Mouse (Mus musculus): Measurements from ENCODE around the gene Ric3. TPM values are rescaled to one million over a fixed set of nuclear protein-coding genes. Genes with fewer than 3 reads are reported as not detected.

Ric3 gene
- polyA plus RNA-seq, 1 experiment from 2014 or later: 4.7 TPM

DNA sequence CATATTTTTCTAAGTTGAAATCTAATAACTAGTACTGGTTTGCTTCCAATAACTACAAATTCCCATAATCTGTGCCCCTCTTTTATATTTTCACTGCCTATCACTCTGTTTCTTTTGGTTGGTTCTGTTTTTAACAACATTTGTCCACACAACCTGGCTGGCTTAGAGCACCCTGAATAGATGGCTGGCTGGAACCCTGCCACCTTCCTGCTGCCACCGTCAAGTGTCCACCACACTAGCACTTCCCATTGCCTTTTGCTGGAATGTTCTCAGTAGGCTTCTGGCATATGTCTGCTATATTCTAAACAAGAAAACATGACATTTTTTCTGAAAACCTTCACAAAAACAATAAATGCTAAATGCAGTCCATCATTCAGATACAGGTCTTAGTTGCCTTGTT, 32.3 kb downstream of the Ric3 start:
- H3K4me2 ChIP-seq: no peak overlapping the region
- H3K36me3 ChIP-seq: no peaks in the 10 kb centered on the region
- H3K9ac ChIP-seq (replicated peaks): no peak overlapping the region
- H3K27me3 ChIP-seq: no peaks in the 10 kb centered on the region
- H3K4me3 ChIP-seq (replicated peaks): no peak overlapping the region
- no peak overlapping the region for H3K27ac ChIP-seq
- 92% methylated on average over 1 of the region's 1 CpGs for WGBS
- H3K4me1 ChIP-seq (replicated peaks): no peaks in the 10 kb centered on the region
- H3K9me3 ChIP-seq: no peaks in the 10 kb centered on the region
- ATAC-seq (ENCODE audit: insufficient number of reproducible peaks, insufficient read depth, low FRiP score, low TSS enrichment, low read depth): no peak

GRCm38 (mm10) chr7:109045876-109046275, 37.3 kb downstream of the Ric3 start:
- Histone ChIP-seq H3K4me3 (replicated peaks) (no peak overlapping the region), H3K9ac (replicated peaks) (no peak overlapping the region), H3K9me3 (no peaks in the 10 kb centered on the region), H3K36me3 (no peaks in the 10 kb centered on the region), H3K4me2 (no peak overlapping the region), H3K27ac (no peak overlapping the region), H3K4me1 (replicated peaks) (no peaks in the 10 kb centered on the region), H3K27me3 (no peaks in the 10 kb centered on the region)
- ATAC-seq (ENCODE audit: insufficient number of reproducible peaks, insufficient read depth, low FRiP score, low TSS enrichment, low read depth): no peak
- WGBS: 91% methylated on average over 2 of the region's 2 CpGs

DNA sequence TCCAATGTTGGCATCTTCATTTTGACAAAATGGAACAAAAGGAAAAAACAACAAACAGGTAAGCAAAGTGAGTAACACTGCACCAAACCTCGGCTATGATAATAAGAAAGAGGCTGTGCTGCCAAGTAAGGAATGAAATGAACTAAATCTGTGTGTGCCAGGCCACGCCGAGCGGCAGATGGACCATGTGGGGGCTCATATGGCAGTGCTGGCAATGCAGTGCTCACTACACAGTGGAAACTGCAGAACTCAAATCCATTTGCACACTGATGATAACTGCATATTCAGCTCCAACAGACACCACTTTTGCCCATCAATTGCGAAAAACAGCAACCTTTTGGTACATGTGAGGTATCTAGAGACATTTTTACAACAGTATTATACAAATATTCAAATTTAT, 43.7 kb downstream of the Ric3 start:
- Histone ChIP-seq H3K4me3 (replicated peaks) (no peak overlapping the region), H3K9me3 (no peaks in the 10 kb centered on the region), H3K36me3 (no peaks in the 10 kb centered on the region), H3K27me3 (no peaks in the 10 kb centered on the region), H3K4me2 (no peak overlapping the region), H3K9ac (replicated peaks) (no peak overlapping the region), H3K4me1 (replicated peaks) (no peaks in the 10 kb centered on the region), H3K27ac (no peak overlapping the region)
- no peak for ATAC-seq (ENCODE audit: insufficient number of reproducible peaks, insufficient read depth, low FRiP score, low TSS enrichment, low read depth)
- 90% methylated on average over 5 of the region's 5 CpGs for WGBS

DNA sequence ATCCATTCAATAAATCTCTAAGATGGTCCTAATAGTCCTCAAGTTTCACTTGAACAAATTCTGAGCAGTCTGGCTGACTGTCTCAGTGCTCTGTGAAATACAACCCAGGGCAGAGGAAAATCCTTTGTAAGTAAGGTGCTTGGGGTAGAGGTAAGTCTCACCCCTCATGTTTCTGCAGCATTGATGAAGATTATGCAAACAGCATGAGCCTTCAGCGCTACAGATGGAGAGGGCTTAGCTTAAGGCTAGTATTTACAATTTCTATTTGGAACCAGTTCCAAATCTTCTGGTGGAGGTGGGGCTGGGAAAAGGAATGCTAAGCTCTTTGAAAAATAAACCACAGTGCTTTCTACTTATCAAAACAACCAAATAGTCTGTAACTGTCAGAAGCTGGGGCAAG, 44.1 kb downstream of the Ric3 start:
- no peaks in the 10 kb centered on the region for H3K4me1 ChIP-seq (replicated peaks)
- H3K36me3 ChIP-seq: no peaks in the 10 kb centered on the region
- WGBS: 59% methylated on average over 1 of the region's 1 CpGs
- H3K9ac ChIP-seq (replicated peaks): no peak overlapping the region
- no peaks in the 10 kb centered on the region for H3K9me3 ChIP-seq
- H3K27ac ChIP-seq: no peak overlapping the region
- no peak for ATAC-seq (ENCODE audit: insufficient number of reproducible peaks, insufficient read depth, low FRiP score, low TSS enrichment, low read depth)
- no peaks in the 10 kb centered on the region for H3K27me3 ChIP-seq
- no peak overlapping the region for H3K4me3 ChIP-seq (replicated peaks)
- no peak overlapping the region for H3K4me2 ChIP-seq

DNA sequence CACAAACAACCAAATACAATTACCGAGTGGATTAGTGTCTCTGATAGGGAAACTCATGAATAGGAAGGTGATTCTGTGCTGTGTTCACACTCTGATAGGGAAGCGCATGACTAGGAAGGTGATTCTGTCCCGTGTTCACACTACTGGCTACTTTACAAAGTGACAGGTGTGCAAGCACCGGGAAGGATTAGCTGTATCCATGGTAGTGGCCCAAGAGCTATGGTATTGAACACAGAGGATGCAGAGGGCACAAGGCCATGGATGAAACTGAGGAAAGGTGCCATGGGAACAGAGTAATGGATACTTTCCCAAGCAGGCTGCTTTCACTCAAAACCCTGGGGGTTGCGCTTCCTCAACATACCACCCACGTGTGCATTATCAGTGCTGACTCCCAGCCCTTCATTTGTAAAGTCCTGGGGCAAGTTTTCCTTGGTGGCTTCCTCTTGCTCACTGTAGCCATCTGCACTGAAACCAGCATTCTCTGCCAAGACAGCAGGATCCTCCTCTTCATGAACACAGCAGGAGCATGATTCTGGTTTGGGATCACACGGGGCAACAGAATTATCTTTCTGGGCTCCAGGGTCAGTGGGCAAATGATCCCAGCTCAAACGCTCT, 44.9 kb downstream of the Ric3 start:
- Histone ChIP-seq H3K27me3 (no peaks in the 10 kb centered on the region), H3K27ac (no peak overlapping the region), H3K4me2 (no peak overlapping the region), H3K4me3 (replicated peaks) (no peak overlapping the region), H3K4me1 (replicated peaks) (no peaks in the 10 kb centered on the region), H3K9me3 (no peaks in the 10 kb centered on the region), H3K9ac (replicated peaks) (no peak overlapping the region), H3K36me3 (no peaks in the 10 kb centered on the region)
- ATAC-seq (ENCODE audit: insufficient number of reproducible peaks, insufficient read depth, low FRiP score, low TSS enrichment, low read depth): no peak
- 86% methylated on average over 8 of the region's 8 CpGs for WGBS

GRCm38 (mm10) chr7:109032054-109032453, 51.1 kb downstream of the Ric3 start:
- Histone ChIP-seq H3K9me3 (no peaks in the 10 kb centered on the region), H3K36me3 (no peaks in the 10 kb centered on the region), H3K27me3 (no peaks in the 10 kb centered on the region), H3K9ac (replicated peaks) (no peak overlapping the region), H3K4me3 (replicated peaks) (no peak overlapping the region), H3K27ac (no peak overlapping the region), H3K4me2 (no peak overlapping the region), H3K4me1 (replicated peaks) (no peaks in the 10 kb centered on the region)
- 90% methylated on average over 2 of the region's 2 CpGs for WGBS
- no peak for ATAC-seq (ENCODE audit: insufficient number of reproducible peaks, insufficient read depth, low FRiP score, low TSS enrichment, low read depth)

DNA sequence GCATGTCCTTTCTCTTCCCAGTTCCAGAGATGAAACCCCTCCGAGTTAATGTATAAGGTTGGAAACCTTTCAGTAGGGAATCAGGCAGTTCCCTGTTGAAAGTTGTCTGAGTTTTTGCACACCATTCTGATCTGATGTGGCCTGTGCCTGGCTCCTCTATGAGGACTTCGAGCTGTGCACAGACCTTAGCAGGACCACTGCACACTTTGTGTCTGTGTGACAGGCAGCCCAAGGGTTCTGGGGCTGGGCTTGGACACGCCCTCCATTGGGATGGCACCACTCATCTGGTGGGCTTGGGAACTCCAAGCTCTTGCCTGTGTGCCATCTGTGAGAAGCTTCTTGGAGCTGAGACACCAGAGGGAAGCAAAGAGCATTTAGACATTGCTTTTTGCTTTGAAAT, 51.8 kb downstream of the Ric3 start:
- H3K27ac ChIP-seq: no peak overlapping the region
- 84% methylated on average over 3 of the region's 3 CpGs for WGBS
- no peak for ATAC-seq (ENCODE audit: insufficient number of reproducible peaks, insufficient read depth, low FRiP score, low TSS enrichment, low read depth)
- H3K4me2 ChIP-seq: no peak overlapping the region
- H3K27me3 ChIP-seq: no peaks in the 10 kb centered on the region; the same call in 1 of the 2 replicates
- no peaks in the 10 kb centered on the region for H3K4me1 ChIP-seq (replicated peaks)
- H3K9ac ChIP-seq (replicated peaks): no peak overlapping the region
- no peak overlapping the region for H3K4me3 ChIP-seq (replicated peaks)
- 0 out of 2 replicates have a peak, but pooled peaks cover 3% of the 10 kb centered on the region for H3K36me3 ChIP-seq
- H3K9me3 ChIP-seq: no peaks in the 10 kb centered on the region

DNA sequence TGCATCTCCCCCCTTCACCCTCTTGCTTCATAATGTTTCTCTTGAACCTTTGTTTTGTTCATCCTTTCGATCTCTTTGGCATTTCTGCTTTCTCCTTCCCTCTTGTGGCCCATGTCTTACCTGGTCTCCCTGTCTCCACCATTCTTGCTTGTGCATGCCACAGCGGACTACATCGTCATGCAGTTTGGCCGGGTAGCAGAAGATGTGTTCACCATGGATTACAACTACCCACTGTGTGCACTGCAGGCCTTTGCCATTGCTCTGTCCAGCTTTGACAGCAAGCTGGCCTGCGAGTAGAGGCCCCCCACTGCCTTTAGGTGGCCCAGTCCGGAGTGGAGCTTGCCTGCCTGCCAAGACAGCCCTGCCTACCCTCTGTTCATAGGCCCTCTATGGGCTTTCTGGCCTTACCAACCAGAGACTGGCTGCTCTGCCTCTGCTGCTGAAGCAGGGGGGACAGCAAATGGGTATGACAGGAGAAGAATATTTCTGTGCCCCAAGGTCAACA, 53.1 kb downstream of the Ric3 start:
- no peaks in the 10 kb centered on the region; the same call in 1 of the 2 replicates for H3K27me3 ChIP-seq
- 0 out of 2 replicates have a peak, but pooled peaks cover 5% of the 10 kb centered on the region for H3K36me3 ChIP-seq
- no peak overlapping the region for H3K9ac ChIP-seq (replicated peaks)
- no peaks in the 10 kb centered on the region for H3K4me1 ChIP-seq (replicated peaks)
- H3K4me3 ChIP-seq (replicated peaks): no peak overlapping the region
- no peak overlapping the region for H3K4me2 ChIP-seq
- H3K9me3 ChIP-seq: no peaks in the 10 kb centered on the region
- H3K27ac ChIP-seq: no peak overlapping the region
- WGBS: 87% methylated on average over 6 of the region's 6 CpGs
- ATAC-seq (ENCODE audit: insufficient number of reproducible peaks, insufficient read depth, low FRiP score, low TSS enrichment, low read depth): no peak

DNA sequence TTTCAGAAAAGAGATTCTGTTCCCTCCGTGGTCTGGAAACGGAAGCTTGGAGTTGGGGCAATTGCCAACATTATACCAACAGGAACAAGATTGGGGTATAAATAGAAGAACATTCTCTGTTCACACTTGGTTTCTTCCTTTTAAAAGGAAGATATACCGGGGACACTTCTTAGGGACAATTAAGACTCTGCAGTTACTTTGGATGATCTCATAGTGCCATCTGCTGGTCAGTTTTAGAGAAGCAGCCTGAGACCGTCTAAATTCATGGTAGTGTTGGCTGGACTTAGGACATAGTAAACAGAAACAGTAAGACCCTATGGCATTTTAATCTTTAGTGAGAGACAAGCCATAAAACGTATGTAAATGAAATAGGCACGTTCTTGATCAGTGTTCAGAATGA, 54.9 kb downstream of the Ric3 start:
- 30% methylated on average over 6 of the region's 6 CpGs for WGBS
- ATAC-seq (ENCODE audit: insufficient number of reproducible peaks, insufficient read depth, low FRiP score, low TSS enrichment, low read depth): no peak
- H3K9ac ChIP-seq (replicated peaks): no peak overlapping the region

GRCm38 (mm10) chr7:109027721-109028120, 55.4 kb downstream of the Ric3 start:
- WGBS: 93% methylated on average over 7 of the region's 7 CpGs
- H3K4me2 ChIP-seq: no peak overlapping the region
- no peak overlapping the region for H3K9ac ChIP-seq (replicated peaks)
- no peaks in the 10 kb centered on the region for H3K4me1 ChIP-seq (replicated peaks)
- 0 out of 2 replicates have a peak, but pooled peaks cover 5% of the 10 kb centered on the region for H3K36me3 ChIP-seq
- no peaks in the 10 kb centered on the region for H3K9me3 ChIP-seq
- H3K4me3 ChIP-seq (replicated peaks): no peak overlapping the region
- no peak overlapping the region for H3K27ac ChIP-seq
- ATAC-seq (ENCODE audit: insufficient number of reproducible peaks, insufficient read depth, low FRiP score, low TSS enrichment, low read depth): 0 out of 2 replicates have a peak, but pooled peaks have one; percentile 32
- H3K27me3 ChIP-seq: no peaks in the 10 kb centered on the region; the same call in 1 of the 2 replicates

More for the DNA sequence above, 54.9 kb downstream of the Ric3 start:
- H3K27ac ChIP-seq: no peak overlapping the region
- H3K4me3 ChIP-seq (replicated peaks): no peak overlapping the region
- no peaks in the 10 kb centered on the region for H3K4me1 ChIP-seq (replicated peaks)
- 0 out of 2 replicates have a peak, but pooled peaks cover 5% of the 10 kb centered on the region for H3K36me3 ChIP-seq
- no peaks in the 10 kb centered on the region; the same call in 1 of the 2 replicates for H3K27me3 ChIP-seq
- no peak overlapping the region for H3K4me2 ChIP-seq
- no peaks in the 10 kb centered on the region for H3K9me3 ChIP-seq

DNA sequence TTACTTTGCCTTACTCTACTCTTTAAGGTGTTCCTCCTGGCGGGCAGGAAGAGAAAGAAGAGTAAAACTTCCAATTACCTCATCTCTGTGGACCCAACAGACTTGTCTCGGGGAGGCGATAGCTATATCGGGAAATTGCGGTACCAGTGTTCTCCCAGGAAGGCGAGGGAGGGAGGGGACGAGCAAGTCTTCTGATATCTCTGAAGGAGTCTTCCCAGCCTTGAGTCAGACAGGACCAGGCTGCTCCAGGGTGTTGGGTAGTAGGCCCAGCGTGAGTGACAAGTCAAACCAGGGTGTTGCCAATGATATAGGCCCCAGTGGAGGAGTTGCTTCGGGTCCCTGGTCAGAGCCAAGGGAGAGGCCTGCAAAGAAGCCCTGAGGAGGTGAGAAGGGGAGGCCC, 56.2 kb downstream of the Ric3 start:
- Histone ChIP-seq H3K9ac (replicated peaks) (no peak overlapping the region), H3K9me3 (no peaks in the 10 kb centered on the region), H3K4me1 (replicated peaks) (no peaks in the 10 kb centered on the region), H3K36me3 (0 out of 2 replicates have a peak, but pooled peaks cover 5% of the 10 kb centered on the region), H3K4me2 (no peak overlapping the region), H3K27ac (no peak overlapping the region), H3K4me3 (replicated peaks) (no peak overlapping the region), H3K27me3 (no peaks in the 10 kb centered on the region; the same call in 1 of the 2 replicates)
- ATAC-seq (ENCODE audit: insufficient number of reproducible peaks, insufficient read depth, low FRiP score, low TSS enrichment, low read depth): no peak
- WGBS: 87% methylated on average over 9 of the region's 9 CpGs

DNA sequence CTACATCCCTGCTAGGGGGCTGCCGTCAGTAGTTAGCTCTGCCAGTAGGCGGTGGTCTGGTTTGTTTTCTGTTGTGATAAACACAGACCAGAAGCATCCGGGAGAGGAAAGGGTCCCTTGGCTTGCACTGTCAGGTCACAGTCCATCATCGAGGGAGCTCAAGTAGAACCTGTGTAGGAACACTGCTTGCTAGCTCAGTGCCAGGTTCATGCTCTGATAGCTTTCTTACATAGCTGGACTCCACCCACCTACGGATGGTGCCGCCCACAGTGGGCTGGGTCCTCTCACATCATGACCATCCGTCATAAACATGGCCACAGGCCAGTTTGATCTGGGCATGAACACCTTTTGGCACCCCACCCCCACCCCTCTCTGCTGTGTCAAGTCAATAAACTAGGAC, 57.4 kb downstream of the Ric3 start:
- Histone ChIP-seq H3K4me1 (replicated peaks) (no peaks in the 10 kb centered on the region), H3K36me3 (0 out of 2 replicates have a peak, but pooled peaks cover 5% of the 10 kb centered on the region), H3K4me2 (no peak overlapping the region), H3K4me3 (replicated peaks) (no peak overlapping the region), H3K9ac (replicated peaks) (no peak overlapping the region), H3K27me3 (no peaks in the 10 kb centered on the region; the same call in 1 of the 2 replicates), H3K9me3 (no peaks in the 10 kb centered on the region), H3K27ac (no peak overlapping the region)
- ATAC-seq (ENCODE audit: insufficient number of reproducible peaks, insufficient read depth, low FRiP score, low TSS enrichment, low read depth): no peak
- 83% methylated on average over 7 of the region's 7 CpGs for WGBS
